Mouse (Mus musculus): ENCODE results near the gene Thsd4. TPM values are rescaled to one million over a fixed set of nuclear protein-coding genes. Genes with fewer than 3 reads are reported as not detected.

The Thsd4 gene
- polyA plus RNA-seq, 1 experiment from 2014 or later = 5.0 TPM

DNA sequence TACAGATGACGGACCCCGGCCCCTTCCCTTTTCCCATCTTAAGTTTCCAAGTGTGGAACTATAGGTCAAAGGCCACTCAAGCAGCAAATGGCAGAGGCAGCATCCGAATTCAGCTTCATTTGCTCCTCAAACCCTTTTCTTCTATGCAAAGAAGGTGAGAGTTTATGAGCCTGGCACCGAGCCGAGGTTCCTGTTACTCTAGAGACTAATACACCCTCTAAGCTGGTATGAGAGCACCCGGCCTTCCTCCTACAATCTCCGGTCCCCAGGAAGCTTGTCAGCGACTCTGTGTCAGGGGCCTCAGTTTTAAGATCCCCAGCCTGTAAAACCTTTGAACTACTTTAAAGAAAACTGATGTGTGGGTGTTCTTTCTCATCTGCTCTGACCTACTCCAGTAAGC, 231.1 kb downstream of the Thsd4 start:
- no peaks in the 10 kb centered on the region for H3K4me1 ChIP-seq (replicated peaks; ENCODE audit: control insufficient read depth, insufficient read depth, low read length)
- ATAC-seq = no peak
- H3K27me3 ChIP-seq (replicated peaks; ENCODE audit: control insufficient read depth, insufficient read depth, low read length) = no peaks in the 10 kb centered on the region
- no peak overlapping the region for H3K4me2 ChIP-seq (ENCODE audit: low read length)
- H3K27ac ChIP-seq (ENCODE audit: low read length) = no peak overlapping the region
- no peaks in the 10 kb centered on the region for H3K9me3 ChIP-seq (ENCODE audit: control insufficient read depth, low read length)
- no peak overlapping the region for H3K9ac ChIP-seq (replicated peaks; ENCODE audit: low read depth, low read length)
- no peaks in the 10 kb centered on the region for H3K36me3 ChIP-seq (ENCODE audit: control insufficient read depth, insufficient read depth)
- 86% methylated on average over 8 of the region's 8 CpGs for WGBS
- no peak overlapping the region for H3K4me3 ChIP-seq (replicated peaks; ENCODE audit: low read length)

DNA sequence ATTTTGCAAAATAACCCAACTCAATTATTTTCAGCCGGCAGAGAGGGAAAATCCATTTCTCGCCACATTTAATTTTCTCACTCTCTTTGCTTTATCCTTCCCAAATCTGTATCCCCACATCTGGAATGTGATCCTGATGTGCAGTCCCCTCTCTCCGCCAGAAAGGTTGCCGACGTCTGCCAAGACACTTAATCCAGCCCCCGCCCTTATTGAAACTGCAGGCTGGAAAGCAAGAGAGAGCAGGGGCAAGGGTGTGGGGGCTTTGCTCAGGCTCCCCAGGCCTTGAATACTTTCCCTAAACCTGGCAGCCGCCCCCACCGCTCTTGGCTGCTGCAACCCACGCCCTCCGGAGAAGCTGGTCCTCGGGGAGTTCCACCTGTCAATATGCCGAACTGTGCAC, 233.1 kb downstream of the Thsd4 start:
- ATAC-seq = no peak
- H3K36me3 ChIP-seq (ENCODE audit: control insufficient read depth, insufficient read depth) = no peaks in the 10 kb centered on the region
- H3K9ac ChIP-seq (replicated peaks; ENCODE audit: low read depth, low read length) = no peak overlapping the region
- no peak overlapping the region for H3K27ac ChIP-seq (ENCODE audit: low read length)
- H3K9me3 ChIP-seq (ENCODE audit: control insufficient read depth, low read length) = no peaks in the 10 kb centered on the region
- H3K4me1 ChIP-seq (replicated peaks; ENCODE audit: control insufficient read depth, insufficient read depth, low read length) = no peaks in the 10 kb centered on the region
- H3K4me2 ChIP-seq (ENCODE audit: low read length) = no peak overlapping the region
- 62% methylated on average over 12 of the region's 12 CpGs for WGBS
- H3K4me3 ChIP-seq (replicated peaks; ENCODE audit: low read length) = no peak overlapping the region
- no peaks in the 10 kb centered on the region for H3K27me3 ChIP-seq (replicated peaks; ENCODE audit: control insufficient read depth, insufficient read depth, low read length)

GRCm38 (mm10) chr9:60286390-60286789, 235.5 kb downstream of the Thsd4 start:
- H3K4me1 ChIP-seq (replicated peaks; ENCODE audit: control insufficient read depth, insufficient read depth, low read length) = no peaks in the 10 kb centered on the region

DNA sequence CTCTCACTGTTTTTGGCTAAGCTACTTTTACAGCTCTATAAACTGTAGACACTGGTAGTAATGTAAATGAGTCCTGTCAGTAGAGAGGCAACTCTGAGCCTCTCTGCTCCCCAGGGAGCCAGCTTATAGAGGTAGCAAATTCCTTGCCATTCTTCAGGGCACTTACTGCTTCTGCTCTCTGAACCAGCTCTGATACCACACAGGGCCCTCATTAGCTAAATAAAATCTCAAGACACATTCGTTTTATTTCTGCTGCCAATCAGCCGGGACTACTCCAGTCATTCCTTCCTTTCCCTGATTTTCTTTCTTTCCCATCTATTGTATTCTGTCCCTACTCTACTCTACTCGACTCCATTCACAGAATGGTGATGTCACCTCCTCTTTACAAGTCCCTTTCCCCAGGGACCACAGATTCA, 236.8 kb downstream of the Thsd4 start:
- Histone ChIP-seq H3K4me2 (ENCODE audit: low read length) (no peak overlapping the region), H3K36me3 (ENCODE audit: control insufficient read depth, insufficient read depth) (no peaks in the 10 kb centered on the region), H3K4me3 (replicated peaks; ENCODE audit: low read length) (no peak overlapping the region), H3K9me3 (ENCODE audit: control insufficient read depth, low read length) (no peaks in the 10 kb centered on the region), H3K9ac (replicated peaks; ENCODE audit: low read depth, low read length) (no peak overlapping the region), H3K4me1 (replicated peaks; ENCODE audit: control insufficient read depth, insufficient read depth, low read length) (no peaks in the 10 kb centered on the region), H3K27ac (ENCODE audit: low read length) (no peak overlapping the region), H3K27me3 (replicated peaks; ENCODE audit: control insufficient read depth, insufficient read depth, low read length) (no peaks in the 10 kb centered on the region)
- ATAC-seq = peak; percentile 54; the same call in 1 of the 2 replicates
- WGBS = 3% methylated on average over 3 of the region's 3 CpGs

More at GRCm38 (mm10) chr9:60286390-60286789, 235.5 kb downstream of the Thsd4 start:
- 96% methylated on average over 3 of the region's 3 CpGs for WGBS
- Histone ChIP-seq H3K36me3 (ENCODE audit: control insufficient read depth, insufficient read depth) (no peaks in the 10 kb centered on the region), H3K27ac (ENCODE audit: low read length) (no peak overlapping the region), H3K4me2 (ENCODE audit: low read length) (no peak overlapping the region), H3K9me3 (ENCODE audit: control insufficient read depth, low read length) (no peaks in the 10 kb centered on the region), H3K9ac (replicated peaks; ENCODE audit: low read depth, low read length) (no peak overlapping the region), H3K27me3 (replicated peaks; ENCODE audit: control insufficient read depth, insufficient read depth, low read length) (no peaks in the 10 kb centered on the region), H3K4me3 (replicated peaks; ENCODE audit: low read length) (no peak overlapping the region)
- no peak for ATAC-seq

DNA sequence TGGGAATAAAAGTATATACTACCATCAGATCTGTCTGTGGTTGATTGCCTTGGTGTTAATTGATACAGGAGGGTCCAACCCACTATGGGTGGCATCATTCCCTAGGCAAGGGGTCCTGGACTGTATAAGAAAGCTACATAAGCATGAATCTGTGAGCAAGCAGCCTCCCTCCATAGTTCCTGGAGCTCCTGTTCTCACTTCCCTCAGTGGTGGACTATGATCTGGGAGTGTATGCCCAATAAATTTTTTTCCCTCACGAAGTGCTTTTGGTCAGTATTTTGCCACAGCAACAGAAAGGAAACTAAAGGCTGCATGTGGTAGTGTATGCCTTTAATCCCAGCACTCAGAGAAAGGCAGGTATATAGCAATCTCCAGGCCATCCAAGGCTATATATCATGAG, 237.5 kb downstream of the Thsd4 start:
- Histone ChIP-seq H3K27me3 (replicated peaks; ENCODE audit: control insufficient read depth, insufficient read depth, low read length) (no peaks in the 10 kb centered on the region), H3K9ac (replicated peaks; ENCODE audit: low read depth, low read length) (no peak overlapping the region), H3K4me2 (ENCODE audit: low read length) (no peak overlapping the region), H3K27ac (ENCODE audit: low read length) (no peak overlapping the region), H3K4me1 (replicated peaks; ENCODE audit: control insufficient read depth, insufficient read depth, low read length) (no peaks in the 10 kb centered on the region), H3K9me3 (ENCODE audit: control insufficient read depth, low read length) (no peaks in the 10 kb centered on the region), H3K4me3 (replicated peaks; ENCODE audit: low read length) (no peak overlapping the region), H3K36me3 (ENCODE audit: control insufficient read depth, insufficient read depth) (no peaks in the 10 kb centered on the region)
- ATAC-seq = no peak
- 88% methylated on average over 1 of the region's 1 CpGs for WGBS

DNA sequence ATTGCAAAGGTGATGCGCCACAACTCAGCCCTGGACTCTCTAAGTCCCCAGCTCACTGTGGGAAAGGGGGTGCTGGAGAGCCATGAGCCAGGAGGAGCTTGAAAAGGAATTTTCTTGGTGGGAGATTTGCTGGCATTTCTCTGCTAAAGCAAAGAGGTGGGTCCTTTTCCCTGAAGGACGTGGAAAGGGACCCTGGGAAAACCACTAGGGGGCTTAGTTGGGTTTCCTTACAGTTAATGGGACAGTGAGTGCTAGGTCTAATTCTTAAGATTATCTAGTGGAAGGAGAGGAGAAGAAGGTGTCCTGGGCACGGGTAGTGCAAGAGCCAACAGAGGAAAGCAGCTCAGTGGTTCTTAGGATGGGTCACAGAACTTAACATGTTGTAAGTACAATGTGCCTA, 238.3 kb downstream of the Thsd4 start:
- no peak for ATAC-seq
- H3K4me1 ChIP-seq (replicated peaks; ENCODE audit: control insufficient read depth, insufficient read depth, low read length) = no peaks in the 10 kb centered on the region
- no peaks in the 10 kb centered on the region for H3K9me3 ChIP-seq (ENCODE audit: control insufficient read depth, low read length)
- H3K4me3 ChIP-seq (replicated peaks; ENCODE audit: low read length) = no peak overlapping the region
- H3K27ac ChIP-seq (ENCODE audit: low read length) = no peak overlapping the region
- no peaks in the 10 kb centered on the region for H3K27me3 ChIP-seq (replicated peaks; ENCODE audit: control insufficient read depth, insufficient read depth, low read length)
- no peaks in the 10 kb centered on the region for H3K36me3 ChIP-seq (ENCODE audit: control insufficient read depth, insufficient read depth)
- no peak overlapping the region for H3K9ac ChIP-seq (replicated peaks; ENCODE audit: low read depth, low read length)
- no peak overlapping the region for H3K4me2 ChIP-seq (ENCODE audit: low read length)
- 56% methylated on average over 3 of the region's 3 CpGs for WGBS

DNA sequence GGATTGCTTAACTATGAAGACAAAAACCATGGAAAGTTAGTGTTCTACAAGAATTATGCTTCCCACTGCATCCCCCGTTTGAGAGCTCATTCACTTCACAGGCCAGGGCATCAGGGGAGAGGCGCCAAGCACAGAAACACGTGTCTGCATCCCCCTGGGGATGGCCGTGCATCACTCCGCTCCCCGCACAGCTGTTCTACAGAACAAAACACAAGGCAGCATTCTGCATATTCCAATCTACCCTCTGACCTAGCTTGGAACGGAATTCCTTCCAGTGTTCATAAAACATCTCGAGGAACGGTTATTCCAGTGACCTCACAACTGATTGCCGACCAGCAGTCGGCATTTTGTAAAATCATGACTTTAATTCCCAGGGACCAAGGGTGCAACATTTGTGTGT, 240.6 kb downstream of the Thsd4 start:
- H3K36me3 ChIP-seq (ENCODE audit: control insufficient read depth, insufficient read depth) = no peaks in the 10 kb centered on the region
- no peak overlapping the region for H3K4me3 ChIP-seq (replicated peaks; ENCODE audit: low read length)
- no peak for ATAC-seq
- H3K9ac ChIP-seq (replicated peaks; ENCODE audit: low read depth, low read length) = no peak overlapping the region
- H3K9me3 ChIP-seq (ENCODE audit: control insufficient read depth, low read length) = no peaks in the 10 kb centered on the region
- no peak overlapping the region for H3K4me2 ChIP-seq (ENCODE audit: low read length)
- H3K27me3 ChIP-seq (replicated peaks; ENCODE audit: control insufficient read depth, insufficient read depth, low read length) = no peaks in the 10 kb centered on the region; the same call in 1 of the 2 replicates
- H3K27ac ChIP-seq (ENCODE audit: low read length) = no peak overlapping the region
- 61% methylated on average over 11 of the region's 11 CpGs for WGBS
- H3K4me1 ChIP-seq (replicated peaks; ENCODE audit: control insufficient read depth, insufficient read depth, low read length) = no peaks in the 10 kb centered on the region

DNA sequence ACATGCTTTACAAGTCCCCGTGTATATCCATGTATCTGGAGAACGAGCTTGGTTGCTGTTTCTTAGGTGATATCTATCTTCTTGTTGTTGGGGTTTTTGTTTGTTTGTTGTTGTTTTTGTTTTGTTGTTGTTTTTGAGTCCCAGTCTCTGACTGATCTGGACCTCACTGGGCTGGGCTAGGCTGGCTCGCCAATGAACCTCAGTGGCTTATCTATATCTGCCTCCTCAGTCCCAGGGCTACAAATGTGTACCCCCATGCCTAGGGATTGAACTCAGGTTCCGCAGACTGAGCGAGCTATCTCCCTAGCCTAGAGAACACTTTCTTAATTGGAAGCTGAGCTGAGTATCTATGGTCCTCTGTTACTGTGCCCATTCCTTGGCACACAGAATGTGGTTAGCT, 241.1 kb downstream of the Thsd4 start:
- Histone ChIP-seq H3K4me2 (ENCODE audit: low read length) (no peak overlapping the region), H3K4me3 (replicated peaks; ENCODE audit: low read length) (no peak overlapping the region)
- WGBS = 94% methylated on average over 5 of the region's 5 CpGs

GRCm38 (mm10) chr9:60279556-60279955, 242.3 kb downstream of the Thsd4 start:
- Histone ChIP-seq H3K9ac (replicated peaks; ENCODE audit: low read depth, low read length) (no peak overlapping the region), H3K4me2 (ENCODE audit: low read length) (no peak overlapping the region), H3K4me1 (replicated peaks; ENCODE audit: control insufficient read depth, insufficient read depth, low read length) (peaks cover 5% of the 10 kb centered on the region; the same call in 1 of the 2 replicates), H3K36me3 (ENCODE audit: control insufficient read depth, insufficient read depth) (no peaks in the 10 kb centered on the region), H3K27me3 (replicated peaks; ENCODE audit: control insufficient read depth, insufficient read depth, low read length) (no peaks in the 10 kb centered on the region; the same call in 1 of the 2 replicates), H3K4me3 (replicated peaks; ENCODE audit: low read length) (no peak overlapping the region), H3K9me3 (ENCODE audit: control insufficient read depth, low read length) (no peaks in the 10 kb centered on the region), H3K27ac (ENCODE audit: low read length) (no peak overlapping the region)
- ATAC-seq = no peak
- 87% methylated on average over 6 of the region's 6 CpGs for WGBS

More for the DNA sequence above, 241.1 kb downstream of the Thsd4 start:
- H3K36me3 ChIP-seq (ENCODE audit: control insufficient read depth, insufficient read depth) = no peaks in the 10 kb centered on the region
- no peak overlapping the region for H3K27ac ChIP-seq (ENCODE audit: low read length)
- no peaks in the 10 kb centered on the region; the same call in 1 of the 2 replicates for H3K27me3 ChIP-seq (replicated peaks; ENCODE audit: control insufficient read depth, insufficient read depth, low read length)
- H3K9me3 ChIP-seq (ENCODE audit: control insufficient read depth, low read length) = no peaks in the 10 kb centered on the region
- ATAC-seq = no peak
- no peak overlapping the region for H3K9ac ChIP-seq (replicated peaks; ENCODE audit: low read depth, low read length)
- H3K4me1 ChIP-seq (replicated peaks; ENCODE audit: control insufficient read depth, insufficient read depth, low read length) = peaks cover under 1% of the 10 kb centered on the region; the same call in 1 of the 2 replicates

DNA sequence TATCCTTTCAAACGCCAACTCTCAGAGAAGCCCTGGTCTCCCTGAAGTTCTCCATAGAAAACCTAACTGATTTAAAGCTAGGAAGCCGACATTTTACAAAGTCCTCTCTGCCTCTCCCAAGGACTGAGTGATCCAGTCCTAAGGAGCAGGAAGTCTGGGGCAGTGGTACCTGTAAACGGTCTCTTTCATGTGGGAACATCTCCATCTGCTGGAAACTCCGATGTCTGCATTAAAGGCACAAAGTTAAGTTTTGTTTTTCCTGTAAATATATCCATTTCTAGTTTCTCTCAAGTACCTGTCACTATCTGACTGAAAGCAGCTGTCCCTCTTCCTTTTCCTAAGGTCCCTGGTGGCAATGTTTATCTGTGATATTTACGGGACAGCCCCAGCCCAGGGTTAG, 245.5 kb downstream of the Thsd4 start:
- no peak overlapping the region for H3K27ac ChIP-seq (ENCODE audit: low read length)
- 28% methylated on average over 5 of the region's 5 CpGs for WGBS
- no peak for ATAC-seq

More for the DNA sequence above, 245.5 kb downstream of the Thsd4 start:
- Histone ChIP-seq H3K9ac (replicated peaks; ENCODE audit: low read depth, low read length) (no peak overlapping the region), H3K27me3 (replicated peaks; ENCODE audit: control insufficient read depth, insufficient read depth, low read length) (no peaks in the 10 kb centered on the region; the same call in 1 of the 2 replicates), H3K36me3 (ENCODE audit: control insufficient read depth, insufficient read depth) (no peaks in the 10 kb centered on the region), H3K4me2 (ENCODE audit: low read length) (no peak overlapping the region), H3K4me3 (replicated peaks; ENCODE audit: low read length) (no peak overlapping the region), H3K4me1 (replicated peaks; ENCODE audit: control insufficient read depth, insufficient read depth, low read length) (peaks cover 5% of the 10 kb centered on the region; the same call in 1 of the 2 replicates), H3K9me3 (ENCODE audit: control insufficient read depth, low read length) (no peaks in the 10 kb centered on the region)
